Mouse (Mus musculus) heart, postnatal 0 days (tissue): ENCODE measurements around the gene Shoc2.

Source experiments
- CTCF ChIP-seq: IDR thresholded peaks from 2 replicates; pipeline ENCODE4 v1.5.1; 2016; ENCODE audit warnings: antibody characterized with exemption, control low read depth, low read depth
- EP300 ChIP-seq: IDR thresholded peaks from 2 replicates; pipeline ENCODE4 v1.6.1; 2016; ENCODE audit warnings: antibody characterized with exemption, low read depth

GRCm38 (mm10) chr19:54045931-54046683, 102.0 kb downstream of the Shoc2 start:
- no peak for TF ChIP-seq CTCF
- no peak for TF ChIP-seq EP300
